Mouse (Mus musculus): ENCODE measurements around the gene Gprc5d. TPM values are rescaled to one million over a fixed set of nuclear protein-coding genes. Genes with fewer than 3 reads are reported as not detected.

Gene Gprc5d
- 0.18 TPM in 1 of 2 replicates, not detected in the other for polyA plus RNA-seq (2012; rRNA removed)

DNA sequence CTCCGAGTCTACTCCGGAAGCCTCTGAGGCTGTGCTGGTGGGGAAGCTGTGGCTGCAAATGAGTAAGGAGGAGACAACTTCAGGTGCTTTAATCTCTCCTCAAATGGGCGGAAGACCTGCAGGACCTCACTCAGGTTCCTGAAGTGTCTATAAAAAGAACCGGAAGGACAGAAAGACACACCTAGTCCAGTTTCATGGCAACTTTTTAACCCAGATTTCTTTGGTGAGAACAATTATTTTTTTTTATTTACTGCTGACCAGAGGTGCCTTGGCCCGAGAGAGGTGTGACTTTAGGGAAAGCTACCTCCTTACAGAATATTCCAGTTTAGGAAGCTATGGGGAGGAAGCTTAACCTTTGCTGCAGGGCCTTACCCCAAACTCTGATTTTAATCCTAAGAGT is at the start of gene Gprc5d:
Gprc5d (minus strand) TSS at position 101 of the 400 bp plus-strand sequence.

DNA sequence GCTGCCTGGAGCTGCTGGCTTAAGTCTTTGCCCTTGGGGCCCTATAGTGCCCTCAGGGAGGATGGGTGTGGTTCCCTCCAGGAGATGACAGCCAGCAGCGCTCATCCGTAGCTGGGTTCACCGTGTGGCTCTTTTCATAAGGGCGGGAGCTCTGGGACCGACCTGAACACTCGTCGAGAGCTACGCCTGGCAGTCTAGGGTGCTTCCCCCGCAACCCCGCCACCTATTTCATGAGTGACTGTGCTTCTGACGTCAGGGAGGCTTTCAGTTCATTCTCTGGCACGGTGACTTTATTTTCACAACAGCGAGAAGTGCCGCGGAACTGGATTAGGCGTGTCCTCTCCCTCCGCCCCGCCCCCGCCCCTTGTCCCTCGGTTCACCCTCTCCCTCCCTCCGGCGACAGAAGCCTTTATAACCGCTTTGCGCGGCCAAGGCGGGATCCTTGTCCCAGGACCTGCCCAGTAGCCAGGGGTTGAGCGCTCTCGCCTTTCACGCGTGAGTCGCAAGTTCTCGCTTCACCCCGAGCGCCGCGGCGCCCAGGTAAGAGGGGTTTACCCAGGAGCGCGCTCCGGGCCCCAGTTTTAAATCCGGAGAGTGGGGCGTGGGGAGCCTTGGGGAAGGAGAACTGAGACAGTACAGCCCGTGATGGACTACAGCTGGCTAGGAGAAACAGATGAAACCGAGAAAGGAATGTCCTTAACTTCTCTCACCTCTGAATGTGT is 52.7 kb downstream of the Gprc5d start, which contains the start of gene Gprc5a:
Gprc5a (plus strand) TSS at position 416 of the 722 bp plus-strand sequence.

Other genes starting within 250 kb of the Gprc5d start
- 1.6 and 3.9 TPM in 2 replicates for gene Gpr19, start 219.7 kb downstream of the Gprc5d start, polyA plus RNA-seq (2012; rRNA removed)
- gene Cdkn1b, start 197.9 kb downstream of the Gprc5d start, polyA plus RNA-seq (2012; rRNA removed): 7.5 and 8.4 TPM in 2 replicates
- 0.52 and 0.54 TPM in 2 replicates for gene Apold1, start 136.6 kb downstream of the Gprc5d start, polyA plus RNA-seq (2012; rRNA removed)
- gene Ddx47, start 106.7 kb downstream of the Gprc5d start, polyA plus RNA-seq (2012; rRNA removed): 13.2 and 13.4 TPM in 2 replicates
- gene Gprc5a, start 52.6 kb downstream of the Gprc5d start, polyA plus RNA-seq (2012; rRNA removed): 20.7 and 23.6 TPM in 2 replicates
- 11.7 and 12.2 TPM in 2 replicates for gene Fam234b, start 79.7 kb upstream of the Gprc5d start, polyA plus RNA-seq (2012; rRNA removed)
- 10.6 and 12.2 TPM in 2 replicates for gene Hebp1, start 79.7 kb upstream of the Gprc5d start, polyA plus RNA-seq (2012; rRNA removed)
- gene Gsg1, start 136.1 kb upstream of the Gprc5d start, polyA plus RNA-seq (2012; rRNA removed): 0.11 and 0.13 TPM in 2 replicates
- gene Pbp2, start 192.1 kb upstream of the Gprc5d start, polyA plus RNA-seq (2012; rRNA removed): 0.06 and 0.09 TPM in 2 replicates
- 34.5 and 54.6 TPM in 2 replicates for gene Emp1, start 244.3 kb upstream of the Gprc5d start, polyA plus RNA-seq (2012; rRNA removed)